Mouse (Mus musculus) limb, embryonic 13.5 days (tissue): Measurements from ENCODE around the gene Slc30a3. TPM values are rescaled to one million over a fixed set of nuclear protein-coding genes. Genes with fewer than 3 reads are reported as not detected.
A peak's percentile ranks its signal among the peaks of the same experiment; 100 is the strongest.

Experiments
- ATAC-seq: fragments of 200-750 bp; cut with Nextera tagmentation; 2 replicates; pipeline ENCODE4 v1.8.0; 2017; ENCODE audit warnings: low read depth, moderate number of reproducible peaks, moderate TSS enrichment; ENCODE audit not compliant: low FRiP score
- H3K27ac ChIP-seq: fragments of 300-500 bp; sonication (generic); 2 replicates; pipeline ENCODE4 v1.5.1; 2015; ENCODE audit warnings: inconsistent platforms, mild to moderate bottlenecking, moderate library complexity
- H3K27me3 ChIP-seq: fragments of 300-500 bp; sonication (generic); 2 replicates; pipeline ENCODE4 v1.6.1; 2015; ENCODE audit warnings: mild to moderate bottlenecking, inconsistent platforms
- H3K36me3 ChIP-seq: fragments of 300-500 bp; sonication (generic); 2 replicates; pipeline ENCODE4 v1.6.1; 2015; ENCODE audit warnings: inconsistent platforms, mild to moderate bottlenecking, moderate library complexity
- H3K4me1 ChIP-seq: fragments of 300-500 bp; sonication (generic); 2 replicates; pipeline ENCODE4 v1.6.1; 2015; ENCODE audit warnings: inconsistent platforms
- H3K4me2 ChIP-seq: fragments of 300-500 bp; sonication (generic); replicated peaks from 2 replicates; pipeline ENCODE4 v1.6.1; 2015; ENCODE audit warnings: inconsistent platforms, mild to moderate bottlenecking, moderate library complexity
- H3K4me3 ChIP-seq: fragments of 300-500 bp; sonication (generic); 2 replicates; pipeline ENCODE4 v1.5.1; 2015; ENCODE audit warnings: moderate library complexity, mild to moderate bottlenecking, inconsistent platforms
- H3K9ac ChIP-seq: fragments of 300-500 bp; sonication (generic); 2 replicates; pipeline ENCODE4 v1.6.1; 2015; ENCODE audit warnings: mild to moderate bottlenecking, inconsistent platforms
- H3K9me3 ChIP-seq: fragments of 300-500 bp; sonication (generic); 2 replicates; pipeline ENCODE4 v1.6.1; 2016; ENCODE audit warnings: inconsistent platforms
- WGBS: fragments of 180-500 bp; shearing (Covaris S2); methylation state at CpG from one replicate; pipeline ENCODE4 v1.1.7; 2015; 5-methylcytosine and 5-hydroxymethylcytosine counted together
- polyA plus RNA-seq: library from polyadenylated mRNA; unstranded; fragments of >200 nt; fragmentation: Nextera tagmentation; extraction: Ambion mirVana; gene quantifications from 2 replicates; pipeline ENCODE4 v1.2.1, GENCODE M21; 2015

The Slc30a3 gene
- polyA plus RNA-seq, 1 experiment from 2014 or later = 0.57 TPM

DNA sequence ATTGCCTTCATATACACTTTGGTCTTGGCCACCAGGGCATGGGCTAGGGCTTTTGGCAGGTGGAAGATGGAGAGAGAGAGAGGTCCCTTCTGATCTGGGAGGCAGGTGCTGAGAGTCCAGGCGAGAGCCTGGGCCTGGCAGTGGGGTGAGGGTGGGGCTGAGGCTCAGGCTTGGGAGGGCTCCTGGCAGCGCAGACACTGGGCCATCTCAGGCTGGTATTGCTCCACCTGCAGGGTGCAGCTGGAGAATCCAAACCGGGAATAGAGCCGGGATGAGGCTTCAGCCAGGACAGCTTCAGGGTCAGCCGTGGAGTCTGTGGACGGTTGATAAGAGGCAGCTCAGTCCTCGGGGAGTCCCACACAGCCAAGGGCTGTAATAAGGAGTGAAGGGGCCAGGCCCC, 21.4 kb downstream of the Slc30a3 start:
- Histone ChIP-seq H3K27ac (no peak overlapping the region), H3K36me3 (no peaks in the 10 kb centered on the region), H3K4me1 (peaks cover 8% of the 10 kb centered on the region), H3K4me2 (no peak overlapping the region), H3K4me3 (no peak overlapping the region), H3K9me3 (no peaks in the 10 kb centered on the region), H3K27me3 (peaks cover 74% of the 10 kb centered on the region), H3K9ac (no peak overlapping the region)
- ATAC-seq = no peak
- 35% methylated on average over 7 of the region's 7 CpGs for WGBS

DNA sequence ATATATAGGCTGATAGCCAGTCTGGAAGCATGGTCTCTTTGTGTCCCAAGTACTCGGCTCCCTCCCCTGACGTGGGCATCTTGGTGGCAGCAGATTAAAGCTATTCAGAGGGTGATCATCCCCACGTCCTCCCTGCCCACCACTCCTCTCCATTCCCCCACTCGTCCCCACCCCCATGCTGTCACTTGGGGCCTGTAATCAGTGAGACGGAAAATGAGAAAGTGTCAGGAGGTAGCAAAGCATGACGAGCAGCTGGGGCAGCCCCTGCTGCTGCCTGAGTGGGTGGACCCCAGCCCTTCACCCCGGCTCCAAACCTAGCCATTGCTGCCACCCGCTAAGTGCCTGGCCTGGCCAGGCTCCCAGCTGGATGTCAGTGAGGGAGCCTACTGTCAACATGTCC, 24.1 kb downstream of the Slc30a3 start:
- Histone ChIP-seq H3K9me3 (no peaks in the 10 kb centered on the region), H3K9ac (no peak overlapping the region), H3K27ac (no peak overlapping the region), H3K4me2 (no peak overlapping the region), H3K4me1 (peaks cover 8% of the 10 kb centered on the region), H3K4me3 (no peak overlapping the region), H3K27me3 (peaks cover 47% of the 10 kb centered on the region), H3K36me3 (peaks cover 4% of the 10 kb centered on the region)
- ATAC-seq = no peak
- 15% methylated on average over 8 of the region's 8 CpGs for WGBS

DNA sequence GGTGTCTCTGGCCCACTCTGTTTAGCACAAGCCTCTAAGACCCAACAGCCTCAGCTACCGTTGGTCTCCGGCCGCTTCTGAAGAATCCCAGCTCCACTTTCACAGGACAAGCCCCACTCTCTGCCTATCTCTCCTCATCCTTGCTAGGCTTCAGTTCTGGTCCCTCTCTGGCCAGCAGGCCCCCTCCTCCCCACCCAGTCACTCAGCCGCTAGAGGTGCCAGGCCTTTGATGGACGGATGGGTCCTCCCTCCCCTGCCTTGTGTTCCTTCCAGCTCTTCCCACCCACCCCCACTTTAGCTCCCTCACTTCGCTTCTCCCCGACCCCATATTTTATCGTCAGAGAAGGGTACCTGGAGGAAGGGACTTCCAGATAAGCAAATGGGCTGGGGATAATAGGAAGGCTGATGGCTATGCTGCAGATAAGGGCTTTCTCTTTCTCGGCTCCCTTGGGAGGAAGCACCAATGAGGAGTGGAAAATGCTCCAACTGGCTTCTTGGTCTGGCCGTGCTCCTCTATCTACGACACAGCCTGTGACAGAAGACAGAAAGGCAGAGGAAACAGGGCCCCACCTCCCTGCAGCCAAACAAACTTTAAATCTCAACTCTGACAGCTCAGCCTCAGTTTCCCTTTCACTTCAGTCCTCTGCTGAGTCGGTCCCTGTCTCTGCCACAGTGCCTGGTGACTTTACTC, 25.0 kb downstream of the Slc30a3 start:
- no peak overlapping the region for H3K4me3 ChIP-seq
- H3K4me2 ChIP-seq = no peak overlapping the region
- H3K27ac ChIP-seq = no peak overlapping the region
- H3K4me1 ChIP-seq = peaks cover 8% of the 10 kb centered on the region
- peaks cover 12% of the 10 kb centered on the region for H3K36me3 ChIP-seq
- H3K9ac ChIP-seq = peak overlapping the region; percentile 25; the same call in 1 of the 2 replicates
- H3K9me3 ChIP-seq = no peaks in the 10 kb centered on the region
- ATAC-seq = no peak
- WGBS = 26% methylated on average over 12 of the region's 12 CpGs
- peaks cover 39% of the 10 kb centered on the region for H3K27me3 ChIP-seq

DNA sequence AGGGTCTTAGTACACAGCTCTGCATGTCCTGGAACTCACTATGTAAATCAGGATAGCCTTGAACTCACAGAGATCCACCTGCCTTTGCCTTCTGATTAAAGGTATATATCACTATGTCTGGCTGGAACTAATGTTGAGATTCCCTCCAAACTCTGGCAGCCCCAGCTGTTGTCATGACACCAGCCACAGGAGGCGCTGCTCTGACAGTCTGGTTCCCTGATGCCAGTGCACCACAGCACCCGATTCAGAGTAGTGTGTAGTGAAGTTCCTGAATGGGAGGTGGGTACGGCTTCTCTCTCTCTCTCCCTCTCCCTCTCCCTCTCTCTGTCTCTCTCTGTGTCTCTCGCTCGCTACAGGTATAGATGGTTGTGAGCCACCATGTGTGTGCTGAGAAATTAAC, 25.7 kb downstream of the Slc30a3 start:
- Histone ChIP-seq H3K4me1 (peaks cover 8% of the 10 kb centered on the region), H3K27ac (no peak overlapping the region), H3K27me3 (peaks cover 31% of the 10 kb centered on the region), H3K4me3 (no peak overlapping the region), H3K4me2 (no peak overlapping the region), H3K9me3 (no peaks in the 10 kb centered on the region), H3K9ac (no peak overlapping the region), H3K36me3 (peaks cover 20% of the 10 kb centered on the region)
- no peak for ATAC-seq
- WGBS = 9% methylated on average over 5 of the region's 5 CpGs

- H3K4me2 ChIP-seq = no peak overlapping the region
- WGBS = 69% methylated on average over 3 of the region's 3 CpGs
- H3K4me1 ChIP-seq = peaks cover 8% of the 10 kb centered on the region
- peaks cover 29% of the 10 kb centered on the region for H3K36me3 ChIP-seq
- H3K27ac ChIP-seq = no peak overlapping the region
- no peaks in the 10 kb centered on the region for H3K9me3 ChIP-seq
- H3K27me3 ChIP-seq = peaks cover 23% of the 10 kb centered on the region
- no peak overlapping the region for H3K9ac ChIP-seq
- ATAC-seq = no peak
- H3K4me3 ChIP-seq = no peak overlapping the region
Observed at GRCm38 (mm10) chr5:31081386-31081785, 26.7 kb downstream of the Slc30a3 start.

DNA sequence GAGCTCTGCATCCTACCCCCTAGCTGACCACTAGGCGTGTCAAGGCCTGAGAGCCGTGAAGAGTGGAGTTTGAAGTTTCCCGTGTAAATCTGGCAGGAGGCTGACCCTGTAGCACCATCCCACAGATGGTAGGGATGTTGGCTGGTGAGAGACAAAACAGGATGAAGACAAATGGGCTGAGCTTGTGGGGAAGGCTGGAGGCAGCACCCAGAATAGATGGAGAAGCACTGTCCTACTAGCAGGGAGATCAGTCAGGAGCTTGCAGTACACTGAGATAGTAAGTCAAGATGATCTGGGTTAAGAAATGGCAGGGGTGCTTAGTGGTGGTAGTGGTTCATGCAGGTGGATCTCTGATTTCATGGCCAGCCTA, 27.3 kb downstream of the Slc30a3 start:
- 64% methylated on average over 3 of the region's 3 CpGs for WGBS
- H3K36me3 ChIP-seq = peaks cover 35% of the 10 kb centered on the region
- no peak overlapping the region for H3K9ac ChIP-seq
- no peak for ATAC-seq
- H3K4me3 ChIP-seq = no peak overlapping the region
- peaks cover 8% of the 10 kb centered on the region for H3K4me1 ChIP-seq
- H3K9me3 ChIP-seq = no peaks in the 10 kb centered on the region
- peaks cover 18% of the 10 kb centered on the region for H3K27me3 ChIP-seq
- no peak overlapping the region for H3K4me2 ChIP-seq
- H3K27ac ChIP-seq = no peak overlapping the region

DNA sequence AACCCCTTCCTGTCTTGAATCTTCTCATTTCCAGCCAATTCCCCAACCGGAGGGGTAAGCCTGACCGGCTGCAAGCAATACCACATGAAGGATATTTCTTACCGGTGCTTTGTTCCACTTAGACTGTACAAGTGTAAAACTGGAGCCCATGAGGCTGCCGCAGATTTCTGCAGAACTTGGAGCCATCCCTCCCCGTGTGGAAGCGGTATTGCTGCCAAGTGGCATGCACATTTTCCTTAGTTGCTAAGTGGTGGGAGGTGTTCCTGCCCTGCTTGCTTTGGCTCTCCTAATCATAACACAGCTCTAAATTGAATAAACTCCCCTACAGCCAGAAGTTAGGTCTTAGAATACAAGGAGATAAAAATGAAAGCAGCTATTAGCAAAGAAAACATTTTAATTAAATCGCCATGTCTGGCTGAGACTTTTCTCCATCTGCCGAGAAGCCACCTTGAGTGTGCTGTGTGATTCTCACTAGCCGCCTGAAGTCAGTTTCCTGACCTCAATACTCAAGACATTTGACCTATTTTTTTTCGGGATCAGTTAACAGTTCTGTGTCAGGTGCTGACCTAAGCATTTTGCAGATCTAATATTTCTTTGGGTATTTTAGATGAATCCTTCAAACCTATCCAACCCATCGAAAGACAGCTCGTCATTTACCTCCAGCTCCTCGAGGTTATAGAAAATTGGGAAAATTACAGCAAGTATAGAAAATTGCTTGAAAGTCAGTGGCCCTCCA, 27.8 kb downstream of the Slc30a3 start:
- Histone ChIP-seq H3K27me3 (peaks cover 18% of the 10 kb centered on the region), H3K4me3 (no peak overlapping the region), H3K36me3 (peaks cover 41% of the 10 kb centered on the region), H3K4me1 (peaks cover 8% of the 10 kb centered on the region), H3K9ac (no peak overlapping the region; the same call in 1 of the 2 replicates), H3K4me2 (no peak overlapping the region), H3K9me3 (no peaks in the 10 kb centered on the region), H3K27ac (no peak overlapping the region)
- 75% methylated on average over 13 of the region's 13 CpGs for WGBS
- no peak for ATAC-seq

GRCm38 (mm10) chr5:31076346-31076745, 31.7 kb downstream of the Slc30a3 start:
- no peak for ATAC-seq
- Histone ChIP-seq H3K4me1 (no peaks in the 10 kb centered on the region), H3K27ac (no peak overlapping the region), H3K4me3 (no peak overlapping the region), H3K36me3 (peaks cover 80% of the 10 kb centered on the region), H3K9me3 (no peaks in the 10 kb centered on the region), H3K4me2 (no peak overlapping the region), H3K9ac (no peak overlapping the region), H3K27me3 (no peaks in the 10 kb centered on the region)
- WGBS = 89% methylated on average over 13 of the region's 13 CpGs

DNA sequence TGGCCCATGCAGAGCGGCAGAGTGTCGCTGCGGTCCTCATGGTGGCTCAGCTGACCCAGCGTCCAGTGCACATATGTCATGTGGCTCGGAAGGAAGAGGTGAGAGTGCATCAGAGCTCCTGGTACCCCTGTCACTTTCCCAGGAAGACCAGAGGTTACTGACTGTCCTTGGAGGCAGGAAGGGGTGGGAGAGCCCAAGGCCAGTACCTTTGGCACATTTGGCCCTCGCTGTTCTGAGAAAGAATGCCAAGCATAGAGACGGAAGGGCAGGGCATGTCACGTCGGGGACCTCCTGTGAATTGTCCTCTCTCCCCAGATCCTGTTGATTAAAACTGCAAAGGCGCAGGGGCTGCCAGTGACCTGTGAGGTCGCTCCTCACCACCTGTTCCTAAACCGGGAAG, 34.9 kb downstream of the Slc30a3 start:
- Histone ChIP-seq H3K4me3 (no peak overlapping the region), H3K36me3 (peaks cover 100% of the 10 kb centered on the region), H3K9me3 (no peaks in the 10 kb centered on the region), H3K27ac (no peak overlapping the region), H3K4me2 (no peak overlapping the region), H3K9ac (no peak overlapping the region), H3K27me3 (no peaks in the 10 kb centered on the region), H3K4me1 (no peaks in the 10 kb centered on the region)
- WGBS = 86% methylated on average over 12 of the region's 12 CpGs
- no peak for ATAC-seq

DNA sequence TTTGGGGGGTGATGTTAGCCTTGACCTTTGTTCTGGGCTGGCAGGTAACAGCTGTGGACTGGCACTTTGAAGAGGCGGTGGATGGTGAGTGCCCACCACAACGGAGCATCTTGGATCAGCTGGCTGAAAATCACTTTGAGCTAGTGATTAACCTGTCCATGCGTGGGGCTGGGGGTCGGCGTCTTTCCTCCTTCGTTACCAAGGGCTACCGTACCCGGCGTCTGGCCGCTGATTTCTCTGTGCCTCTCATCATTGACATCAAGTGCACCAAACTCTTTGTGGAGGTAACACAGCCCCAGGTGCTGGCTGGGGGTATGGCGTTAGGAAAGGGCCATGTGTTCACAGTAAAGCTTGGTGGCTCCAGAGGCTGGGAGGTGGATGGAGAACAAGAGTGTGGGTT, 36.2 kb downstream of the Slc30a3 start:
- Histone ChIP-seq H3K4me3 (no peak overlapping the region), H3K4me1 (no peaks in the 10 kb centered on the region), H3K27me3 (no peaks in the 10 kb centered on the region), H3K4me2 (no peak overlapping the region), H3K9ac (no peak overlapping the region), H3K9me3 (no peaks in the 10 kb centered on the region), H3K27ac (no peak overlapping the region), H3K36me3 (peaks cover 100% of the 10 kb centered on the region)
- WGBS = 96% methylated on average over 11 of the region's 11 CpGs
- no peak for ATAC-seq

DNA sequence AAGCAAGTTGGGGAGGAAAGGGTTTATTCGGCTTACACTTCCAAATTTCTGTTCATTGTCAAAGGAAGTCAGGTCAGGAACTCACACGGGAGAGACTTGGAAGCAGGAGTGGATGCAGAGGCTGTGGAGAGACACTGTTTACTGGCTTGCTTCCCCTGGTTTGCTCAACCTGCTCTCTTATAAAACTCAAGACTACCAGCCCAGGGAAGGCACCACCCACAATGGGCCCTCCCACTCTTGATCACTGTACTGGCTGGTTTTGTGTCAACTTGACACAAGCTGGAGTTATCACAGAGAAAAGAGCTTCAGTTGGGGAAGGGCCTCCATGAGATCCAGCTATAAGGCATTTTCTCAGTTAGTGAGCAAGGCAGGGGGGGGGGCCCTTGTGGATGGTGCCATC, 37.0 kb downstream of the Slc30a3 start:
- Histone ChIP-seq H3K9me3 (no peaks in the 10 kb centered on the region), H3K4me1 (no peaks in the 10 kb centered on the region), H3K27ac (no peak overlapping the region), H3K27me3 (no peaks in the 10 kb centered on the region), H3K4me2 (no peak overlapping the region), H3K4me3 (no peak overlapping the region), H3K9ac (no peak overlapping the region), H3K36me3 (peaks cover 100% of the 10 kb centered on the region)
- no peak for ATAC-seq
- 82% methylated on average over 2 of the region's 2 CpGs for WGBS

DNA sequence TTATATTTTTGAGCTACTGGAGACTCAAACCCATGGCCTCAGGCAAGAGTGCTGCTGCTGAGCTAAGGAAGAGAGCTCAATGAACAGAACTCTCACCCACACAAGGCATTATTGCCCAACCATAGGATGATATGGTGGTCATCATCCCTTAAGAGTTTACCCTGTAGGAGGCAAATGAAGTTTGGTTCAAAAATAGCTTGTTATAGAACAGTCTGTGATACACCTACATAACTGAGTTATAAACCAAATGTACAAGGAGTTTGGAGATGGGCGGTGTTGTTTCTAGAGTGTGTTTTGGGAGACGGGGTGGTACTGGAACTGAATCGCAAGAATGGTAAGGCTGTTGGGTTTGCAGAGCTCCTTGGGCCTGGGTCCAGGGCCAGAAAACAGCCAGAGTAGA, 38.2 kb downstream of the Slc30a3 start:
- no peak for ATAC-seq
- no peaks in the 10 kb centered on the region for H3K9me3 ChIP-seq
- no peak overlapping the region for H3K9ac ChIP-seq
- no peaks in the 10 kb centered on the region for H3K27me3 ChIP-seq
- H3K4me1 ChIP-seq = no peaks in the 10 kb centered on the region
- 94% methylated on average over 3 of the region's 3 CpGs for WGBS
- no peak overlapping the region for H3K27ac ChIP-seq
- peaks cover 98% of the 10 kb centered on the region for H3K36me3 ChIP-seq
- H3K4me2 ChIP-seq = no peak overlapping the region
- H3K4me3 ChIP-seq = no peak overlapping the region
